Mouse (Mus musculus): Measurements from ENCODE around the gene Irf9.

Gene Irf9

GRCm38 (mm10) chr14:55603271-55603632 is at the start of gene Irf9:
TSS of gene Irf9 (plus strand) at chr14:55603571.
- no peak for DNase-seq (ENCODE audit: extremely low spot score, low read depth, low spot score)

- DNase-seq (ENCODE audit: extremely low spot score, low read depth, low spot score): no peak
Measured at GRCm38 (mm10) chr14:55554635-55555034, 48.7 kb upstream of the Irf9 start.

- DNase-seq (ENCODE audit: extremely low spot score, low read depth, low spot score): no peak
Measured at GRCm38 (mm10) chr14:55555788-55556187, 47.6 kb upstream of the Irf9 start.

- no peak for DNase-seq (ENCODE audit: extremely low spot score, low read depth, low spot score)
Measured at GRCm38 (mm10) chr14:55557003-55557402, 46.4 kb upstream of the Irf9 start.

GRCm38 (mm10) chr14:55557587-55557986 is 45.8 kb upstream of the Irf9 start:
- DNase-seq (ENCODE audit: extremely low spot score, low read depth, low spot score): no peak

GRCm38 (mm10) chr14:55558740-55559448 is 44.5 kb upstream of the Irf9 start:
- DNase-seq (ENCODE audit: extremely low spot score, low read depth, low spot score): no peak

GRCm38 (mm10) chr14:55559799-55560201 is 43.6 kb upstream of the Irf9 start, which contains the start of gene Dcaf11:
TSS of gene Dcaf11 (plus strand) at chr14:55560006.
- peak; percentile 73 for DNase-seq (ENCODE audit: extremely low spot score, low read depth, low spot score)

GRCm38 (mm10) chr14:55560202-55561073 is 42.9 kb upstream of the Irf9 start, which contains the start of gene A730061H03Rik:
TSS of gene A730061H03Rik (minus strand) at chr14:55560406.
- peak; percentile 95 for DNase-seq (ENCODE audit: extremely low spot score, low read depth, low spot score)

GRCm38 (mm10) chr14:55561860-55562259 is 41.5 kb upstream of the Irf9 start:
- DNase-seq (ENCODE audit: extremely low spot score, low read depth, low spot score): no peak

GRCm38 (mm10) chr14:55563249-55563648 is 40.1 kb upstream of the Irf9 start:
- no peak for DNase-seq (ENCODE audit: extremely low spot score, low read depth, low spot score)

GRCm38 (mm10) chr14:55565748-55566147 is 37.6 kb upstream of the Irf9 start:
- DNase-seq (ENCODE audit: extremely low spot score, low read depth, low spot score): no peak

GRCm38 (mm10) chr14:55567496-55567895 is 35.9 kb upstream of the Irf9 start:
- DNase-seq (ENCODE audit: extremely low spot score, low read depth, low spot score): no peak

- DNase-seq (ENCODE audit: extremely low spot score, low read depth, low spot score): no peak
Measured at GRCm38 (mm10) chr14:55570588-55570987, 32.8 kb upstream of the Irf9 start.

GRCm38 (mm10) chr14:55571760-55572159 is 31.6 kb upstream of the Irf9 start:
- DNase-seq (ENCODE audit: extremely low spot score, low read depth, low spot score): no peak

- no peak for DNase-seq (ENCODE audit: extremely low spot score, low read depth, low spot score)
Measured at GRCm38 (mm10) chr14:55575302-55575701, 28.1 kb upstream of the Irf9 start, which contains the start of gene Fitm1. TSS of gene Fitm1 (plus strand) at chr14:55575617.

- no peak for DNase-seq (ENCODE audit: extremely low spot score, low read depth, low spot score)
Measured at GRCm38 (mm10) chr14:55575711-55576110, 27.7 kb upstream of the Irf9 start.

- no peak for DNase-seq (ENCODE audit: extremely low spot score, low read depth, low spot score)
Measured at GRCm38 (mm10) chr14:55576376-55576775, 27.0 kb upstream of the Irf9 start.

GRCm38 (mm10) chr14:55577871-55578667 is 25.3 kb upstream of the Irf9 start, which contains the start of gene Psme1:
TSS of gene Psme1 (plus strand) at chr14:55578123.
- no peak for DNase-seq (ENCODE audit: extremely low spot score, low read depth, low spot score)

- no peak for DNase-seq (ENCODE audit: extremely low spot score, low read depth, low spot score)
Measured at GRCm38 (mm10) chr14:55578668-55579269, 24.6 kb upstream of the Irf9 start.

Data from hindlimb bud, embryonic 11.5 days (tissue).